Comparison of ENCODE assay signal across 10 mouse cellular contexts in genomic region chr16:91352084-91352562, GRCm38 (mm10). TPM values are rescaled to one million over a fixed set of nuclear protein-coding genes. Genes with fewer than 3 reads are reported as not detected.
A peak's percentile ranks its signal among the peaks of the same experiment; 100 is the strongest.
DNase-seq lines count a peak whose midpoint lies in the region; ATAC-seq lines count a peak whose summit lies in the region.
"Had no signal": no experiment of that assay in that cellular context is flagged by ENCODE, and none has a peak within 500 bp of the region (broad histone marks: within the 10 kb centered on the region; RNA-seq: fewer than 3 reads in every experiment).

No protein-coding gene starts in this region.

- H3K9me3 ChIP-seq in kidney, embryonic 16.5 days (ENCODE audit: low read length) = no peaks in the 10 kb centered on the region
- H3K9me3 ChIP-seq in liver, embryonic 11.5 days (ENCODE audit: control insufficient read depth, low read length) = no peaks in the 10 kb centered on the region
- H3K9me3 ChIP-seq: embryonic facial prominence, embryonic 12.5 days; stomach, embryonic 15.5 days had no signal

- ATAC-seq in kidney, embryonic 16.5 days (ENCODE audit: low FRiP score, low TSS enrichment) = peak; percentile 46; the same call in 1 of the 2 replicates
- ATAC-seq in liver, embryonic 11.5 days (replicated peaks; ENCODE audit: low FRiP score) = peak; percentile 13

- H3K4me3 ChIP-seq in kidney, embryonic 16.5 days (ENCODE audit: low read length) = no peak overlapping the region
- H3K4me3 ChIP-seq in liver, embryonic 11.5 days (ENCODE audit: low read depth, low read length) = no peak overlapping the region
- H3K4me3 ChIP-seq: embryonic facial prominence, embryonic 12.5 days; stomach, embryonic 15.5 days had no signal

- H3K9ac ChIP-seq in kidney, embryonic 16.5 days (replicated peaks; ENCODE audit: low read length) = no peak overlapping the region
- 0 out of 2 replicates have a peak overlapping the region, but pooled peaks have one; percentile 1 for H3K9ac ChIP-seq in liver, embryonic 11.5 days (ENCODE audit: low read depth, low read length)
- H3K9ac ChIP-seq: embryonic facial prominence, embryonic 12.5 days; stomach, embryonic 15.5 days had no signal

- no peak overlapping the region for H3K4me2 ChIP-seq in kidney, embryonic 16.5 days (replicated peaks; ENCODE audit: low read depth, low read length)
- peak overlapping the region; percentile 48 for H3K4me2 ChIP-seq in liver, embryonic 11.5 days
- H3K4me2 ChIP-seq: embryonic facial prominence, embryonic 12.5 days; stomach, embryonic 15.5 days had no signal

- H3K27ac ChIP-seq in kidney, embryonic 16.5 days (ENCODE audit: low read length) = no peak overlapping the region
- H3K27ac ChIP-seq in liver, embryonic 11.5 days (ENCODE audit: low read depth, low read length) = peak overlapping the region; percentile 83
- H3K27ac ChIP-seq: embryonic facial prominence, embryonic 12.5 days; stomach, embryonic 15.5 days had no signal

- H3K27me3 ChIP-seq in kidney, embryonic 16.5 days (ENCODE audit: insufficient read depth, low read length) = peaks cover 40% of the 10 kb centered on the region
- no peaks in the 10 kb centered on the region; the same call in 1 of the 2 replicates for H3K27me3 ChIP-seq in liver, embryonic 11.5 days (replicated peaks; ENCODE audit: control insufficient read depth, insufficient read depth, low read length)

- no peaks in the 10 kb centered on the region for H3K4me1 ChIP-seq in kidney, embryonic 16.5 days (ENCODE audit: insufficient read depth, low read length)
- peaks cover 14% of the 10 kb centered on the region for H3K4me1 ChIP-seq in liver, embryonic 11.5 days (replicated peaks; ENCODE audit: control insufficient read depth, insufficient read depth, low read length)
- H3K4me1 ChIP-seq: embryonic facial prominence, embryonic 12.5 days; stomach, embryonic 15.5 days had no signal

- no peaks in the 10 kb centered on the region for H3K36me3 ChIP-seq in kidney, embryonic 16.5 days (ENCODE audit: insufficient read depth, low read length)
- H3K36me3 ChIP-seq in liver, embryonic 11.5 days (ENCODE audit: control insufficient read depth, insufficient read depth, low read length) = no peaks in the 10 kb centered on the region
- H3K36me3 ChIP-seq: embryonic facial prominence, embryonic 12.5 days; stomach, embryonic 15.5 days had no signal

- 2% methylated on average over 7 of the region's 7 CpGs for WGBS in kidney, embryonic 16.5 days
- 8% methylated on average over 7 of the region's 7 CpGs for WGBS in liver, embryonic 11.5 days

- DNase-seq in urinary bladder, adult 18-20 months (ENCODE audit: low spot score in 2 of 2) = peak; percentile 41 to 52
- DNase-seq in urinary bladder, adult 2 months (ENCODE audit: low spot score) = no peak
- DNase-seq in cerebellum, postnatal 10 days = peak; percentile 91 to 94
- DNase-seq in frontal cortex, postnatal 25 days (ENCODE audit: low spot score in 2 of 2) = peak; percentile 61 to 77
- DNase-seq in liver, embryonic 11.5 days (ENCODE audit: low spot score) = peak; percentile 79
- DNase-seq in natural killer cell, adult 2 months (ENCODE audit: low spot score in 2 of 2) = peak; percentile 42 to 71
- DNase-seq in testis, postnatal 10 days (ENCODE audit: low spot score) = peak; percentile 84

RNA-seq across cellular contexts. Expression of gene Ifnar2, which starts 20.5 kb away (rescaled TPM):
- 57.9 and 68.6 TPM in 2 replicates for polyA plus RNA-seq in urinary bladder, adult 2 months (2012; rRNA removed)
- 55.5 and 56.2 TPM in 2 replicates for polyA plus RNA-seq in kidney, embryonic 16.5 days (2015; fragmentation: Nextera tagmentation; extraction: Ambion mirVana)
- 66.7 and 70.9 TPM in 2 replicates for polyA plus RNA-seq in liver, embryonic 11.5 days (2014; fragmentation: Nextera tagmentation; extraction: Ambion mirVana)

RNA-seq across cellular contexts. Expression of gene Gm21970, which starts 39.4 kb away (rescaled TPM):
- polyA plus RNA-seq in urinary bladder, adult 2 months (2012; rRNA removed) = 0.26 TPM in 1 of 2 replicates, not detected in the other
- not detected in 2 replicates for polyA plus RNA-seq in kidney, embryonic 16.5 days (2015; fragmentation: Nextera tagmentation; extraction: Ambion mirVana)
- polyA plus RNA-seq in liver, embryonic 11.5 days (2014; fragmentation: Nextera tagmentation; extraction: Ambion mirVana) = not detected in 2 replicates
- polyA plus RNA-seq: embryonic facial prominence, embryonic 12.5 days; stomach, embryonic 15.5 days had no signal

RNA-seq across cellular contexts. Expression of gene Il10rb, which starts 53.8 kb away (rescaled TPM):
- 52.4 and 54.7 TPM in 2 replicates for polyA plus RNA-seq in urinary bladder, adult 2 months (2012; rRNA removed)
- 38.8 and 45.1 TPM in 2 replicates for polyA plus RNA-seq in kidney, embryonic 16.5 days (2015; fragmentation: Nextera tagmentation; extraction: Ambion mirVana)
- polyA plus RNA-seq in liver, embryonic 11.5 days (2014; fragmentation: Nextera tagmentation; extraction: Ambion mirVana) = 29.8 and 32.9 TPM in 2 replicates
